Mouse (Mus musculus) cortical plate, adult 2 months (tissue): Measurements from ENCODE around the gene Abcd1. TPM values are rescaled to one million over a fixed set of nuclear protein-coding genes. Genes with fewer than 3 reads are reported as not detected.

Experiments
- H3K27ac ChIP-seq: fragments of 200-500 bp; 2 replicates; pipeline ENCODE4 v1.5.1; 2012; ENCODE audit warnings: low read length, control low read depth, inconsistent platforms; ENCODE audit not compliant: insufficient read depth
- H3K4me1 ChIP-seq: fragments of 200-500 bp; 2 replicates; pipeline ENCODE4 v1.6.1; 2011; ENCODE audit warnings: low read length; ENCODE audit not compliant: control insufficient read depth, insufficient read depth
- H3K4me3 ChIP-seq: fragments of 200-500 bp; 2 replicates; pipeline ENCODE4 v1.5.1; 2011; ENCODE audit warnings: mild to moderate bottlenecking, low read length, control low read depth; ENCODE audit not compliant: insufficient read depth
- CTCF ChIP-seq: fragments of 200-500 bp; IDR thresholded peaks from 2 replicates; pipeline ENCODE4 v1.5.1; 2011; ENCODE audit warnings: mild to moderate bottlenecking, control low read depth, low read length; ENCODE audit not compliant: insufficient read depth; ENCODE audit errors: extremely low read depth
- POLR2A ChIP-seq: fragments of 200-500 bp; IDR thresholded peaks from 2 replicates; pipeline ENCODE4 v1.6.1; 2011; ENCODE audit warnings: mild to moderate bottlenecking, low read length, control low read depth; ENCODE audit not compliant: insufficient read depth; ENCODE audit errors: extremely low read depth
- polyA plus RNA-seq: library from polyadenylated mRNA; depleted of rRNA; stranded (reverse); fragments of >200 nt; gene quantifications from 2 replicates; pipeline ENCODE4 v1.2.3, GENCODE M21; 2012; rRNA removed

The Abcd1 gene
- polyA plus RNA-seq, 1 experiment = 16.6 TPM

- H3K4me3 ChIP-seq = 0 out of 2 replicates have a peak overlapping the region, but pooled peaks have one; percentile 5
- H3K4me1 ChIP-seq = peaks cover 4% of the 10 kb centered on the region
- H3K27ac ChIP-seq = peak overlapping the region; percentile 78
- no peak for TF ChIP-seq CTCF
- no peak for TF ChIP-seq POLR2A
Observed at GRCm38 (mm10) chrX:73774802-73775483, 58.5 kb downstream of the Abcd1 start.

GRCm38 (mm10) chrX:73782227-73782626, 65.8 kb downstream of the Abcd1 start:
- Histone ChIP-seq H3K4me1 (peaks cover 1% of the 10 kb centered on the region; the same call in 1 of the 2 replicates), H3K4me3 (no peak overlapping the region), H3K27ac (no peak overlapping the region)
- TF ChIP-seq CTCF = no peak
- TF ChIP-seq POLR2A = no peak

- H3K4me1 ChIP-seq = peaks cover 1% of the 10 kb centered on the region; the same call in 1 of the 2 replicates
- peak overlapping the region; percentile 49; the same call in 1 of the 2 replicates for H3K27ac ChIP-seq
- H3K4me3 ChIP-seq = peak overlapping the region; percentile 58
- TF ChIP-seq POLR2A (no peak), CTCF (no peak)
Observed at GRCm38 (mm10) chrX:73785666-73786065, 69.3 kb downstream of the Abcd1 start.

GRCm38 (mm10) chrX:73786364-73787224, 70.2 kb downstream of the Abcd1 start, which contains the start of the genes Idh3g and Ssr4:
Gene Idh3g, minus strand, starts transcription at chrX:73786897.
Gene Ssr4, plus strand, starts transcription at chrX:73787028.
- Histone ChIP-seq H3K4me1 (peaks cover 1% of the 10 kb centered on the region; the same call in 1 of the 2 replicates), H3K27ac (peak within 1 kb of the TSS; percentile 49; the same call in 1 of the 2 replicates), H3K4me3 (peak within 1 kb of the TSS; percentile 58)
- TF ChIP-seq CTCF (no peak), POLR2A (no peak)

- peak overlapping the region; percentile 38; the same call in 1 of the 2 replicates for H3K27ac ChIP-seq
- H3K4me1 ChIP-seq = peaks cover 1% of the 10 kb centered on the region; the same call in 1 of the 2 replicates
- TF ChIP-seq CTCF (no peak), POLR2A (no peak)
Observed at GRCm38 (mm10) chrX:73787225-73787558, 70.8 kb downstream of the Abcd1 start.

More at GRCm38 (mm10) chrX:73787225-73787558, 70.8 kb downstream of the Abcd1 start:
- peak overlapping the region; percentile 58 for H3K4me3 ChIP-seq

Other genes starting within 250 kb of the Abcd1 start
- 16.3 and 16.6 TPM in 2 replicates for gene Bgn, start 233.0 kb upstream of the Abcd1 start, polyA plus RNA-seq
- 41.7 and 46.2 TPM in 2 replicates for gene Atp2b3, start 213.5 kb upstream of the Abcd1 start, polyA plus RNA-seq
- gene Dusp9, start 77.2 kb upstream of the Abcd1 start, polyA plus RNA-seq = 0.81 and 1.2 TPM in 2 replicates
- 90.2 and 98.5 TPM in 2 replicates for gene Pnck, start 56.5 kb upstream of the Abcd1 start, polyA plus RNA-seq
- gene Slc6a8, start 43.4 kb upstream of the Abcd1 start, polyA plus RNA-seq = 111 and 134 TPM in 2 replicates
- 85.8 and 88.1 TPM in 2 replicates for gene Bcap31, start 422 bp upstream of the Abcd1 start, polyA plus RNA-seq
- gene Plxnb3, start 40.5 kb downstream of the Abcd1 start, polyA plus RNA-seq = 17.3 and 20.3 TPM in 2 replicates
- 21.1 and 23.5 TPM in 2 replicates for gene Srpk3, start 57.8 kb downstream of the Abcd1 start, polyA plus RNA-seq
- gene Idh3g, start 70.3 kb downstream of the Abcd1 start, polyA plus RNA-seq = 609 and 638 TPM in 2 replicates
- gene Ssr4, start 70.4 kb downstream of the Abcd1 start, polyA plus RNA-seq = 148 and 151 TPM in 2 replicates
- 86.2 and 93.6 TPM in 2 replicates for gene Pdzd4, start 108.4 kb downstream of the Abcd1 start, polyA plus RNA-seq
- gene Avpr2, start 175.5 kb downstream of the Abcd1 start, polyA plus RNA-seq = not detected in 2 replicates
- 91.8 and 97.1 TPM in 2 replicates for gene L1cam, start 179.5 kb downstream of the Abcd1 start, polyA plus RNA-seq
- gene Arhgap4, start 205.3 kb downstream of the Abcd1 start, polyA plus RNA-seq = 6.5 and 7.9 TPM in 2 replicates
- 74.5 and 80.4 TPM in 2 replicates for gene Naa10, start 205.3 kb downstream of the Abcd1 start, polyA plus RNA-seq
- 6.7 and 8.7 TPM in 2 replicates for gene Renbp, start 214.3 kb downstream of the Abcd1 start, polyA plus RNA-seq
- gene Hcfc1, start 249.8 kb downstream of the Abcd1 start, polyA plus RNA-seq = 33.1 and 33.3 TPM in 2 replicates